Mouse (Mus musculus): ENCODE measurements at regions not wholly inside any gene's neighbourhood (a gene's known extent, or its start where the extent isn't known, plus 50 kb on each side); places are given as distances from the start of the nearest gene placed in this dataset.

DNA sequence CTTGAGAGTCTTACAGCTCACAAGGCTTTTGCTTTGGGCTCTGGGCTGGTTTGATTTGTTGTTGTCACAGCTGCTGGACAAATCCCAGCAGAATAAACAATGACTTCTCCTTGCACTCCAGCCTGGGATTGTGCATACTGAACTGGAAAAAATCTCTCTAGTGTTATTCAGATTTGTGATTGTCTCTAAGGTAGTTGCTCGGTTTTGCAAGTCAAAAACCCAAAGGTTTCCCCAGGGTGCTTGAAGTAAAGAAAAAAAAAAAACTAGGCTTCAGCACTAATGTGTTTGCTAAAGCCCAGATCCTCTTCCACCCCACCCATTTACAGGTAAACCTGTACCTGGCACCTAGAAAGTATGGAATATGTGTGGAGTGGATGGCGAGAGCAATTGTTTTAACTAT lies 149.5 kb upstream of the Spef2 start:
- TF ChIP-seq CTCF (conservative IDR thresholded peaks at IDR 0.05; ENCODE audit: low read length) (no peak), NANOG (IDR thresholded peaks at IDR 0.05; ENCODE audit: borderline replicate concordance, low read length) (peak; percentile 33; the same call in 1 of the 2 replicates), POU5F1 (IDR thresholded peaks at IDR 0.05; ENCODE audit: borderline replicate concordance, low read length) (peak; percentile 13; the same call in 1 of the 2 replicates)
- Histone ChIP-seq H3K4me3 (replicated peaks; ENCODE audit: low read length) (no peak overlapping the region), H3K27me3 (ENCODE audit: insufficient read depth, low read length) (no peaks in the 10 kb centered on the region), H3K4me1 (replicated peaks; ENCODE audit: low read depth, low read length) (peaks cover 29% of the 10 kb centered on the region), H3K36me3 (ENCODE audit: insufficient read depth, low read length) (peaks cover 6% of the 10 kb centered on the region; the same call in 1 of the 2 replicates), H3K9me3 (ENCODE audit: low read length) (peaks cover 29% of the 10 kb centered on the region)

GRCm38 (mm10) chr15:9893146-9893545 lies 144.5 kb upstream of the Spef2 start:
- no peaks in the 10 kb centered on the region for H3K9me3 ChIP-seq (ENCODE audit: low read length)
- no peaks in the 10 kb centered on the region for H3K36me3 ChIP-seq (ENCODE audit: insufficient read depth, low read length)
- H3K4me1 ChIP-seq (replicated peaks; ENCODE audit: low read depth, low read length) = peaks cover 14% of the 10 kb centered on the region
- H3K27me3 ChIP-seq (ENCODE audit: insufficient read depth, low read length) = no peaks in the 10 kb centered on the region
- TF ChIP-seq POU5F1 (IDR thresholded peaks at IDR 0.05; ENCODE audit: borderline replicate concordance, low read length) (no peak), CTCF (conservative IDR thresholded peaks at IDR 0.05; ENCODE audit: low read length) (no peak), NANOG (IDR thresholded peaks at IDR 0.05; ENCODE audit: borderline replicate concordance, low read length) (no peak)
- H3K4me3 ChIP-seq (replicated peaks; ENCODE audit: low read length) = no peak overlapping the region

GRCm38 (mm10) chr15:9892208-9892607 lies 143.5 kb upstream of the Spef2 start:
- Histone ChIP-seq H3K36me3 (ENCODE audit: insufficient read depth, low read length) (no peaks in the 10 kb centered on the region), H3K27me3 (ENCODE audit: insufficient read depth, low read length) (no peaks in the 10 kb centered on the region), H3K4me3 (replicated peaks; ENCODE audit: low read length) (no peak overlapping the region), H3K4me1 (replicated peaks; ENCODE audit: low read depth, low read length) (peaks cover 5% of the 10 kb centered on the region), H3K9me3 (ENCODE audit: low read length) (no peaks in the 10 kb centered on the region)
- no peak for TF ChIP-seq NANOG (IDR thresholded peaks at IDR 0.05; ENCODE audit: borderline replicate concordance, low read length)
- no peak for TF ChIP-seq CTCF (conservative IDR thresholded peaks at IDR 0.05; ENCODE audit: low read length)
- no peak for TF ChIP-seq POU5F1 (IDR thresholded peaks at IDR 0.05; ENCODE audit: borderline replicate concordance, low read length)

- TF ChIP-seq NANOG (IDR thresholded peaks at IDR 0.05; ENCODE audit: borderline replicate concordance, low read length) (no peak), POU5F1 (IDR thresholded peaks at IDR 0.05; ENCODE audit: borderline replicate concordance, low read length) (no peak), CTCF (conservative IDR thresholded peaks at IDR 0.05; ENCODE audit: low read length) (no peak)
These were observed 142.8 kb upstream of the Spef2 start for GRCm38 (mm10) chr15:9891446-9891845.

GRCm38 (mm10) chr15:9875776-9876175 lies 127.1 kb upstream of the Spef2 start:
- Histone ChIP-seq H3K4me3 (replicated peaks; ENCODE audit: low read length) (no peak overlapping the region), H3K27me3 (ENCODE audit: insufficient read depth, low read length) (no peaks in the 10 kb centered on the region), H3K9me3 (ENCODE audit: low read length) (peaks cover 6% of the 10 kb centered on the region; the same call in 1 of the 2 replicates), H3K36me3 (ENCODE audit: insufficient read depth, low read length) (no peaks in the 10 kb centered on the region), H3K4me1 (replicated peaks; ENCODE audit: low read depth, low read length) (no peaks in the 10 kb centered on the region)
- no peak for TF ChIP-seq NANOG (IDR thresholded peaks at IDR 0.05; ENCODE audit: borderline replicate concordance, low read length)

More at GRCm38 (mm10) chr15:9891446-9891845, 142.8 kb upstream of the Spef2 start:
- Histone ChIP-seq H3K27me3 (ENCODE audit: insufficient read depth, low read length) (no peaks in the 10 kb centered on the region), H3K4me1 (replicated peaks; ENCODE audit: low read depth, low read length) (peaks cover 3% of the 10 kb centered on the region; the same call in 1 of the 2 replicates), H3K4me3 (replicated peaks; ENCODE audit: low read length) (no peak overlapping the region), H3K9me3 (ENCODE audit: low read length) (no peaks in the 10 kb centered on the region), H3K36me3 (ENCODE audit: insufficient read depth, low read length) (no peaks in the 10 kb centered on the region)

GRCm38 (mm10) chr15:9870126-9870525 lies 121.5 kb upstream of the Spef2 start:
- H3K4me3 ChIP-seq (replicated peaks; ENCODE audit: low read length) = no peak overlapping the region
- no peak for TF ChIP-seq CTCF (conservative IDR thresholded peaks at IDR 0.05; ENCODE audit: low read length)
- TF ChIP-seq NANOG (IDR thresholded peaks at IDR 0.05; ENCODE audit: borderline replicate concordance, low read length) = no peak
- no peak for TF ChIP-seq POU5F1 (IDR thresholded peaks at IDR 0.05; ENCODE audit: borderline replicate concordance, low read length)

GRCm38 (mm10) chr15:9864778-9865177 lies 116.1 kb upstream of the Spef2 start:
- Histone ChIP-seq H3K4me1 (replicated peaks; ENCODE audit: low read depth, low read length) (no peaks in the 10 kb centered on the region), H3K36me3 (ENCODE audit: insufficient read depth, low read length) (no peaks in the 10 kb centered on the region), H3K27me3 (ENCODE audit: insufficient read depth, low read length) (no peaks in the 10 kb centered on the region), H3K9me3 (ENCODE audit: low read length) (no peaks in the 10 kb centered on the region), H3K4me3 (replicated peaks; ENCODE audit: low read length) (no peak overlapping the region)
- TF ChIP-seq NANOG (IDR thresholded peaks at IDR 0.05; ENCODE audit: borderline replicate concordance, low read length) (no peak), CTCF (conservative IDR thresholded peaks at IDR 0.05; ENCODE audit: low read length) (no peak), POU5F1 (IDR thresholded peaks at IDR 0.05; ENCODE audit: borderline replicate concordance, low read length) (no peak)

More at GRCm38 (mm10) chr15:9870126-9870525, 121.5 kb upstream of the Spef2 start:
- peaks cover 6% of the 10 kb centered on the region; the same call in 1 of the 2 replicates for H3K9me3 ChIP-seq (ENCODE audit: low read length)
- H3K4me1 ChIP-seq (replicated peaks; ENCODE audit: low read depth, low read length) = no peaks in the 10 kb centered on the region
- no peaks in the 10 kb centered on the region for H3K27me3 ChIP-seq (ENCODE audit: insufficient read depth, low read length)
- no peaks in the 10 kb centered on the region for H3K36me3 ChIP-seq (ENCODE audit: insufficient read depth, low read length)

DNA sequence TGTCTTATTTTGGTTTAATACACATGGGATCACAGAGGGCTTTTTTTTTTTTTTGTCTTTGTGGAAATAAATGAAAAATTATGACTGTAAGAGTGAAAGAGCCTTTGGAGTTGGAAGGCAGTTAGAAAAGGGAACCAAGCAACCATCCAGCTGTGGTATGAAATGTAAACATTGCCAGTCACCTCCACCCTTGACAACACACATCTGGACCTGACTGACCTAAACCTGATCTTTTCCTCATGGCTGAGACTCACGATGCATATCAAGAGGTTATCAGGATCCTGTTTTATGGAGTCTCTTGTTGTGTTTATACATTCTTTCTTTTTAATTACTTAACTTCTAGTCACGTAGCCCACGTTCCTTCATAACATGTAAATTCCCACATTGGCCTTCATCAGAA lies 113.2 kb upstream of the Spef2 start:
- no peaks in the 10 kb centered on the region for H3K4me1 ChIP-seq (replicated peaks; ENCODE audit: low read depth, low read length)
- H3K4me3 ChIP-seq (replicated peaks; ENCODE audit: low read length) = no peak overlapping the region
- no peaks in the 10 kb centered on the region for H3K27me3 ChIP-seq (ENCODE audit: insufficient read depth, low read length)
- TF ChIP-seq NANOG (IDR thresholded peaks at IDR 0.05; ENCODE audit: borderline replicate concordance, low read length) (no peak), CTCF (conservative IDR thresholded peaks at IDR 0.05; ENCODE audit: low read length) (no peak), POU5F1 (IDR thresholded peaks at IDR 0.05; ENCODE audit: borderline replicate concordance, low read length) (no peak)
- H3K36me3 ChIP-seq (ENCODE audit: insufficient read depth, low read length) = no peaks in the 10 kb centered on the region
- H3K9me3 ChIP-seq (ENCODE audit: low read length) = no peaks in the 10 kb centered on the region

GRCm38 (mm10) chr15:9839681-9840080 lies 91.0 kb upstream of the Spef2 start:
- H3K4me1 ChIP-seq (replicated peaks; ENCODE audit: low read depth, low read length) = peaks cover 3% of the 10 kb centered on the region; the same call in 1 of the 2 replicates
- TF ChIP-seq POU5F1 (IDR thresholded peaks at IDR 0.05; ENCODE audit: borderline replicate concordance, low read length) (no peak), CTCF (conservative IDR thresholded peaks at IDR 0.05; ENCODE audit: low read length) (no peak), NANOG (IDR thresholded peaks at IDR 0.05; ENCODE audit: borderline replicate concordance, low read length) (no peak)

More at GRCm38 (mm10) chr15:9839681-9840080, 91.0 kb upstream of the Spef2 start:
- no peaks in the 10 kb centered on the region for H3K27me3 ChIP-seq (ENCODE audit: insufficient read depth, low read length)
- no peak overlapping the region for H3K4me3 ChIP-seq (replicated peaks; ENCODE audit: low read length)
- H3K36me3 ChIP-seq (ENCODE audit: insufficient read depth, low read length) = no peaks in the 10 kb centered on the region; the same call in 1 of the 2 replicates
- H3K9me3 ChIP-seq (ENCODE audit: low read length) = peaks cover 20% of the 10 kb centered on the region
